Mouse (Mus musculus) CD4-positive, CD25-positive, alpha-beta regulatory T cell, adult 9 weeks (primary cell): ENCODE measurements around the gene Alkbh3. TPM values are rescaled to one million over a fixed set of nuclear protein-coding genes. Genes with fewer than 3 reads are reported as not detected.

ENCODE experiments used
- polyA plus RNA-seq: library from polyadenylated mRNA; unstranded; fragments of 100-300 nt; shearing (Covaris generic); gene quantifications from one replicate; pipeline ENCODE4 v1.2.1, GENCODE M21; 2017

Gene Alkbh3
- polyA plus RNA-seq = 90.9 TPM

GRCm38 (mm10) chr2:94010335-94011291 lies at the start of gene Alkbh3:
Gene Alkbh3, minus strand, starts transcription at chr2:94010807.

GRCm38 (mm10) chr2:93996254-93996653 lies 14.4 kb downstream of the Alkbh3 start, which contains the start of gene Gm27027:
Gene Gm27027, minus strand, starts transcription at chr2:93996354.

GRCm38 (mm10) chr2:93956908-93957784 lies 53.5 kb downstream of the Alkbh3 start, which contains the start of gene Gm13889:
Gene Gm13889, minus strand, starts transcription at chr2:93957201.

Other genes starting within 250 kb of the Alkbh3 start
- 24.0 TPM for gene Ext2, start 188.2 kb downstream of the Alkbh3 start, polyA plus RNA-seq
- 14.7 TPM for gene Accs, start 160.9 kb downstream of the Alkbh3 start, polyA plus RNA-seq
- not detected for gene Accsl, start 141.7 kb downstream of the Alkbh3 start, polyA plus RNA-seq
- not detected for gene Gm13889, start 53.6 kb downstream of the Alkbh3 start, polyA plus RNA-seq
- not detected for gene Gm27027, start 14.5 kb downstream of the Alkbh3 start, polyA plus RNA-seq
- gene Hsd17b12, start 147.2 kb upstream of the Alkbh3 start, polyA plus RNA-seq = 66.2 TPM